Mouse (Mus musculus) cerebellum, adult 9-11 months (tissue): ENCODE results near the gene Fcgr2b.
"Not testable (repeated sequence)": the region's sequence is repeated elsewhere in the genome, so short reads cannot be mapped to it uniquely, and the experiment has no call there.

Experiments used
- DNase-seq: peaks from one replicate; pipeline ENCODE4 v3.0.0; 2022

Gene Fcgr2b

DNA sequence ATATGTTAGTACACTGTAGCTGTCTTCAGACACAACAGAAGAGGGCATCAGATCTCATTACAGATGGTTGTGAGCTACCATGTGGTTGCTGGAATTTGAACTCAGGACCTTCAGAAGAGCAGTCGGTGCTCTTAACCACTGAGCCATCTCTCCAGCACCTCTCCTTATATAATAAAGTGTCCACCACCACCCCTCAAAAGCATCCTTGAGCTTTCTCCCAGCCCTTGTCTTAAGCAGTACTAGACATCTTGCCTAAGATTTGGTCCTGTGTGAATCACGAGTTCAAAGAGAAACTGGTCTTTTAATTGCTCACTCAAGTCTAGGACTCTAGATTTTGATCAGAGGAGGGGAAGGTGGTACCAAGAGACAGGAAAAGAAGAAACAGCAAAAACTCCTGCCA is 997 bp downstream of the Fcgr2b start:
- DNase-seq, result not testable (repeated sequence)

DNA sequence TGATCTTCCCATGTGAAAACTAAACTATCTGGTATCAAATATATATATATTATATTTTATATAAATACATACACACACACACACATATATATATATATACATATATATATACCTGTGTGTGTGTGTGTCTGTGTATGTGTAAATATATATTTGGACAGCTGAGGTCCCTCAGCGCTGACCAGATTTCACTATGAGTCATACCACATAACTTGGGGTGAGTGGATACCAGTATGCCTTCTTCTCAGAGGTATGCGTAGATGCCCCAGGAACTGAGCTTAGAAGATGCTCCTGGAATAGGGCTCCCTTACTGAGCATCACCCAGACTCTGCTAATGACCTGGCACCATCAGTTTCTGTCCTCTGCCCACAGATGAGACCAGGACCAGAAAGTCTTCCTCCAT is 1.6 kb downstream of the Fcgr2b start:
- no peak for DNase-seq

DNA sequence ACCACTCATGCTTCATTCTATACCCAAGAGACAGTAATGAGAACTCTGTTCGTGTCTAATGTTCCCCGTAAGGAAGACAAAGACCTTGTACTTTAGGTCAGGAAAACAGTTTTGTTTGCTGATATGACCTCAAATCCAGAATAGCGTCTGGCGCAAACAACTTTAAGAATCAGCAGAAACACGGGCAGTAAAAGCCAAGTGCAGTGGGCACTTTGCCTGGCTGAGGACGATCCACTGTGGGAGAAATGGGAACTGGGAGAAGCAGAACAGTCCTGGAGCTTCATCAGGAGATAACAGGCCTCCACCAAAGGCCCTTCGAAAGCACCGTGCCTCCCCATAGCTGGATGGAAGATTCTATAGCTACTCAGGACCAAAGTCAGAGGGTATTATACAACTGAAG is 2.2 kb downstream of the Fcgr2b start:
- no peak for DNase-seq

DNA sequence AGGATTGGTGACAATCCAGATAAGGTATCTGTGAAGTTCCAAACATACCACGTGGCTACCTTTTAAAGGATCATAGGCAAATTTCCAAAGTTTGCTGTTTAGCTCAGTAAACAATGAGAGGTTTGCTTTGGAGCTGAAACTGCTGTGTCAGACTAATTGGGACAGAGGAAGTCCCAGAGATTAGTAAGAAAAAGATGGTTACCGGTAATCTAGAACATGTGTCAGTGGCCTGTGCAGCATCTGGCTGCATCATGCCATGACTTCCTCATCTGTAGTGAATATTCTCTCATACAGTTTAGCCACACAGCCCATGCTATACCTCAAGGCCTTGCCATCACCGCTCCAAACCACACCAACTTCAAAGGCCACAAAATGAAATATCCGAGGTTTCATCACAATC is 3.4 kb downstream of the Fcgr2b start:
- DNase-seq, result no peak

DNA sequence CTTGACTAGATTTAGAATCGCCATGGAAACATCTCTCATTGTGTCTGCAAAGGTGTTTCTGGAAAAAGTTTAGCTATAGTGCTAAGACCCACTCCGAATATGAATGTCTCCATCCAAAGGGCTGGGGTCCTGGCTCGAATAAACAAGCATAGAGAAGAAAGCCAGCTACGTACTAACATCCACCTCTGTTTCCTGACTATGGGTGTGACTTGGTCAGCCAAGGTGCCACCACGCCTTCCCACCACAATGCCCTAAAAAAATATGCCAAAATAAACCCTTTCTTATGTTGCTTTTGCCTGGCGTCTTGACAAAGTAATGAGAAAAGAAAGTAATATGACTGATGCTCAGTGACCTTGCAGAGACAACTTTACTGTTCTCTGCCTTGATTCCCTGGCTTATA is 3.9 kb downstream of the Fcgr2b start:
- no peak for DNase-seq

DNA sequence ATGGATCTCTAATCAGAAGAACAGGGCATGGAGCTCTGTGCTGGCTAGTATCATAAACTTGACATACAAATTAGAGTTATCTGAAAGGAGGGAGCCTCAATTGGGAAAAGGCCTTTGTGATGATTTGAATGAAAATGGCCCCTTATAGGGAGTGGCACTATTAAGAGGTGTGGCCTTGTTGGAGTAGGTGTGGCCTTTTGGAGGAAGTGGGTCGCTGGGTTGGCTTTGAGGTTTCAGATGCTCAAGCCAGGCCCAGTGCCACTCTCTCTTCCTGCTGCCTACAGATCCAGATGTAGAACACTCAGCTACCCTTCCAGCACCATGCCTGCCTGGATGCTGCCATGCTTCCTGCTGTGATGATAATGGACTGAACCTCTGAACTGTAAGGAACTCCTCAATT is 7.8 kb downstream of the Fcgr2b start:
- no peak for DNase-seq

DNA sequence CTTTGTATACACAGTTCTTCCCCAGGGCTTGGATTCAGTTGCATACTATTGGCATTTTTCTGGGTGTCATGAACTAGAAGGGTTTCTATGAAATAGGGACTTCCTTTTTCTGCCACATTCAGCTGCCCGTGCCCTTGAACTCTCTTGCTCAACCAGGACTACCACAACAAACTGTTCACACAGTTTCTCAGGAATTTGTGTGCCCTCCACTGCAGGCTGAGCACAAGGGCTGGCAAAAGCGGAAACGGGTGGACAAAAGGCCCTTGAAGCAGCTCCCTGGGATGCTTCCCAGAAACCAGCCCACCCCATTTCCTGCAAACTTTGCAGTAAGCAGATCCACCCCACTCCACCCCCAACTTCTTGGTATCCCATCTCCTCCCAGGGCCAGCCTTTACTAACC is 8.8 kb downstream of the Fcgr2b start:
- DNase-seq, result no peak

DNA sequence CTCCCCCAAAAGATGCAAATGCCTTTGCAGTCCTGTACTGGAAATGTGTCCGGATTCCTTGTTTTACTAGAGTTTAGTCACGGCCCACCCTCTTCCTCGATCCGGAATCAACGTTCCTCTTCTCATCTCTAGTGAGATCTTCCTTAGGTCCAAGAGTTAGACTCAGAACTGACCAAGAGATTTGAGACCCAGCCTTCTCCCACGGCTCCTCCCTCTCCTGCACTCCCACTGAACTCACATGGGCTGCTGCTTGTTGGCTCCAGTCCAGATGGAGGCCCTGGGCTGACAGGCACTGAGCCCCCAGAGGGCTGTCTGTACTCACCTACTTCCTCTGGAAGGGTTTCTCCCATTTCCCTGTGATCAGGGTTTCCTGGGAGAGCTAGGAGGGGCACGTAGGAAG is 13.3 kb downstream of the Fcgr2b start:
- no peak for DNase-seq

DNA sequence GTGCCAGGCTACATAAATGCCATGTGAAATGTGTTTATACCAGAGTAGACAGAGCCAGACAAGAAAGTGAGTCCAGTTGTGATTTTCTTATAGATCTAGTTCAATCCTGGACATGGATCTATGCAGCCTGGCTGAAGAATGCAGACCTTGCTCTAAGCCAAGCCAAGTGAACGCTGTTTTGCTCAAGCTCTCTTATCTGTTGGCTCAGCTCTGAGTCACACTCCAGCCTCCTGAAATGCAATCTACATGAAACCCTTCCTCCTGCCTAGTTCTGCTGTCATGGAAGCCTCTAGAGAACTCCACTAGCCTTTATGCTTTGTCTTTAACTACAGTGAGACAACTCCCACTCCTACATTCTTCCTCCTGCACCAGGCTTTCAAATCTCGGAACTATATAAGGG is 14.0 kb downstream of the Fcgr2b start:
- DNase-seq, result no peak

DNA sequence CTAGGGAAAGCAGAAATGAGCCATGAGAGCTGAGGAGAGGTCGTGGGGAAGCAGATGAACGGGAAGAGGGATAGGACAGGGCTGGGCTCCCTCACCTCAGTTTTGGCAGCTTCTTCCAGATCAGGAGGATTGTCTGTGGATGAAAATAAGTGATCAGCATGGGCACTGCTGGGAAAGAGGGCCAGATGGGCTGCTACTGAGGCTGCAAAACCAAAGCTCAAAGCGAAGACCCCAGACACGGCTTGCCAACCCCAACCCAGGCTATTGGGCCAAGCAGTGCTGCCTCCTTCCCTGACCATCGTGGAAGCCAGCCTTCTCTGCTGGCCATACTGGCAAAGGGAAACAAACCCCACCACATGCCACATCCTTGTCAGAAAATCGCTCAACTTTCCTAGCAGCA is 15.2 kb downstream of the Fcgr2b start:
- DNase-seq, result no peak

DNA sequence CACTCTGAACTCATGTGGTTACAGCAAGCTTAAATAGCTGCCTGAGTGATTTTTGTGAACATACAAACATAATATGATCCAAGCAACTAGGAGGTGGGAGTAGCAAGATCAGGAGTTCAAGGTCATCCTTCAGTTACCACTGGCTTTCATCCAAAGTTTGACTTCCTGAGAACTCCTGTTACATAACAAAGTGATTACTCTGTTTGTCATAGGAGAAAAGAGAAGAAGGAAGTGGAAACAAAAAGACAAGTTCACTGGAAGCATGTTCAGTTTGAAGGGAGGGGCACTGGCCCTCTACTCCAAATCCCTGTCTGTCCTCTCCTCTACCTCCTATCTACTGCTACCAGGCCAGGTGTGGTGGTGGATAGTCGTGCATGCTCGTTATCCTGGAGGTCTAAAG is 16.6 kb downstream of the Fcgr2b start:
- DNase-seq, result no peak

DNA sequence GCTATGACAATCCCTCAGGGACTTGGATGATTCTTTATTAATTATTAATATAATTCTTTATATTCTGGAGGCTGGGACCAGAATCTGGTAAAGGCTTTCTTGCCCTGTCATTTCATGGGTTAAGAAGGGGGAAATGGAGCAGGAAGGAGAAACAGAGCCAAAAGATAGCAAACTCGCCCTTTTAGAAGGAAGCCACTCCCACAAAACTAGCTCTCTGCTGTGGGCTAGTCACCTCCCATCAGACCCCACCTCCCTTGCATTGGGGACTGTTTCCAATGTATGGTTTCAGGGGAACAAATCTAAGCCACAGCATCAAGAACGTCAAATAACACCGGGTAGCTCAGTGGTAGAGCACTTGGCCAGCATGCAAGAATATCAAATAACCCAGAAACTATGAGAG is 18.1 kb downstream of the Fcgr2b start:
- DNase-seq, result no peak

DNA sequence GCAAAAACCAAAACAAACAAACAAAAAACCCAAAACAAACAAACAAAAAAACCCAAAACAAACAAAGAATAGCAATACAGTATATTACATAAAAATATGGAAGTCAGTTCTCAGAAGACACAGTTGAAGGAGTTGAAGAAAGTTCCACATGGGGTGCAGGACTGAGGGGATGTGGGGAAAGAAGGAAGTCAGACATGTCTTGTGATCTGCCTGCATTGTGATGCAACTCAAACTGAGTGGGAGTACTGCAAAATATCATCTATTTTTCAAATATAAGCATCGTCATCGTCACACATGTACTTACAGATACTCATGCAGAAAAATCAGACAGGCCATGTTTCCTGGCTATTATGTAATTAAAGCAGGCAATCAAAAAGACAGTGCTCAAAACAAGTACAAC is 23.2 kb downstream of the Fcgr2b start:
- DNase-seq, result no peak

DNA sequence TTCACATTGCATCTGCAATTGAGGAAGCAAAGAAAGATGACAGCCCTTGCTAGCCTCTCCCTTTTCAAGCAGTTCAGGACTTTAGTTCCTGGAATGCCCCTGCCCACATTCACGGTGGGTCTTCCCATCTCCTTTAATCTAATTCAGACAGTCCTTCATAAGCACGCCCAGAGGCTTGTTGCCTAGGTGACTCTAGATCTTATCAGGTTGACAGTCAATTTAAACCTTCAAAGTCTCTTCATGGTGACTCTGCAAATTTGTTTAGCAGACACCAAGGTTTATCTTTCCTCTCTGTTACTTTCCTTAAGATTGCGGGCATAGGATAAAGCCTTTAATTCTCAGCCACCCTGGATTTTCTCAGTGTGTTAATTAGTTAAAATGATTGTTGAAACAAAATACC is 25.6 kb downstream of the Fcgr2b start:
- no peak for DNase-seq

DNA sequence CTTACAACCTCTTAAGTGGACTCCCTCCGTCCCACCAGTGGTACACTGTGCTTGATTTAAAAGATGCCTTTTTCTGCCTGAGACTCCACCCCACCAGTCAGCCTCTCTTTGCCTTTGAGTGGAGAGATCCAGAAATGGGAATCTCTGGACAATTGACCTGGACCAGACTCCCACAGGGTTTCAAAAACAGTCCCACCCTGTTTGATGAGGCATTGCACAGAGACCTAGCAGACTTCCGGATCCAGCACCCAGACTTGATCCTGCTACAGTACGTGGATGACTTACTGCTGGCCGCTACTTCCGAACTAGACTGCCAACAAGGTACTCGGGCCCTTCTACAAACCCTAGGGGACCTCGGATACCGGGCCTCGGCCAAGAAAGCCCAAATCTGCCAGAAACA is 31.4 kb downstream of the Fcgr2b start:
- DNase-seq, result not testable (repeated sequence)

DNA sequence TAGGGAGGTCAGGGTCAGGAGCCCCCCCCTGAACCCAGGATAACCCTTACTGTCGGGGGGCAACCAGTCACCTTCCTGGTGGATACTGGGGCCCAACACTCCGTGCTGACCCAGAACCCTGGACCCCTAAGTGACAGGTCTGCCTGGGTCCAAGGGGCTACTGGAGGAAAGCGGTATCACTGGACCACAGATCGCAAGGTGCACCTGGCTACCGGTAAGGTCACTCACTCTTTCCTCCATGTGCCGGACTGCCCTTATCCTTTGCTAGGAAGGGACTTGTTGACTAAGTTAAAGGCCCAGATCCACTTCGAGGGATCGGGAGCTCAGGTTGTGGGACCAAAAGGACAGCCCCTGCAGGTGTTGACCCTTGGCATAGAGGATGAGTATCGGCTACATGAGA is 32.2 kb downstream of the Fcgr2b start:
- not testable (repeated sequence) for DNase-seq

DNA sequence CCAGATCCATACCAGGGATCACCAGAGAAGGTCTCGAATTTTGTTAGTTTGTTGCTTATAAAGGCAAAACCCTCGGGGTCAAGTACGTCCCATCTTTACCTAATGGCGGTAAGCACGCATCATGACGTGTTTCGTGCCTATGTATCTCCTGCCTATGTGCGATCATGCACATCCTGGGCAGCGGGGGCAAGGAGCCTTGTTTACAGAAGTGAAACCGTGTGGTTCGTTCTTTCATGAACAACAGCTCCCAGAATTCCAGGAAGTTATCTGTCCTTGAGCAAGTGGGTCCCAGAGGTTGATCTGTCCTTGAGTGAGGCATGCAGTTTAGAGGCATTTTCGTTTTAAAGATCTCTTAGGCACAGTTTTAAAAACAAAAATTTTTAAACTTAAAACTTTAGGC is 37.1 kb downstream of the Fcgr2b start:
- no peak for DNase-seq

DNA sequence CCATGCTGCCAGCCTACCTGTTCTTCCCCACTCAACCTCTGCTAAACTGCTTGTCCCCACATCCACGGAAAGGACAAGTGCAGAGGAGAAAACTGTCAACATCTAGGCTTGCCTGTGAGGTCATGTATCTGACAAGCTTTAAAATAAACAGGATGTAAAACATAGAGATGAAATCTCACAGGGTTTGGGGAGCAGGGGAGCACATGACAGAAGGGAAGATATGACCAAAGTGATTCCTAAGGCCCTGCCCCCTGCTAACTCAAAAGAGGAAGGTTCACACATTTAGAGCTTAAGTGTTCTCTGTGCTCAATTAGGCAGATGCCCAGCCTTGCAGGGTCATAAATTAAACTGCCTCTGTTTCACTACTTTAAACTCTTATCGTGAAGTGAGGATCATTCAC is 42.0 kb downstream of the Fcgr2b start:
- DNase-seq, result no peak

DNA sequence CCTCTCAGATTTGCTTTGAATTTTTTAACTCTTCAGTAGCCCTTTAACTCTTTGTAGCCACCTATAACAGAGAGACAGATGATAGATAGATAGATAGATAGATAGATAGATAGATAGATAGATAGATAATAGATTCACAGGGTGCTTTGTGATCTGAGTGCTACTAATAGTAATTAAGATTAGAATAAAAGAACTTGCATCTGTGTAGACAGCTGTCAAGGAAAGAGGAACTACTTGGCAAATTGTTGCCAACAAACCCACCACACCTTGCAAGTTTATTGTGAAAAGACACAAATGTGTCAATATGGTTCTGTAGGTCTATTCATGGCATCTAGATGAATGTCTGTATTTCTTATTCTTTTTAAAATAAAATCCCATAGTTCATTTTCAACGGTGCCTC is 42.4 kb downstream of the Fcgr2b start:
- DNase-seq, result no peak

DNA sequence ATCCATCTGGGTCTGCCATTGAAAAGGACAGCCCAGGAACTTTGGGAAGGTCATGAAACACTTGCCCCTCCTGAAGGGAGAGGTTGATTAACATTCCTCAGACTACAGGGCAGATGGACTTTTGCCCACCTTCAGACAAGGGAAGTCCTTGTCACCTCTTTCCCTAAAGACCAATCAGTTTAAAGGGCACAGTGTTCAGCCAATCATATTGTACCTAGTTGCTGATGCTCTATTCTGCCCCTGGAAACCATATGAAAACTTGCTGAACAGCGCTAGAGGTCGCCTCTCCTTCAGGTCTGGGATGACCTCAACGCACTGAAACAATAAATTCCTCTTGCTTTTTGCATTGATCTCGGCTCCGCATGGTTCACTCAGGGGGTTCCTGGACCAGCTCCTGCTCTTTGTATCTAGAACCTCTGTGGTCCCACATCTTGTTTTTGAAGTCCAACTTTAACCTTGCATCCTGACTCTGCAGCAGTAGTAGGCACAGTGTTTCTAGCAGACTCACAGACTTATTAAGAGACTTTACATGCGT is 42.9 kb downstream of the Fcgr2b start:
- DNase-seq, result no peak

DNA sequence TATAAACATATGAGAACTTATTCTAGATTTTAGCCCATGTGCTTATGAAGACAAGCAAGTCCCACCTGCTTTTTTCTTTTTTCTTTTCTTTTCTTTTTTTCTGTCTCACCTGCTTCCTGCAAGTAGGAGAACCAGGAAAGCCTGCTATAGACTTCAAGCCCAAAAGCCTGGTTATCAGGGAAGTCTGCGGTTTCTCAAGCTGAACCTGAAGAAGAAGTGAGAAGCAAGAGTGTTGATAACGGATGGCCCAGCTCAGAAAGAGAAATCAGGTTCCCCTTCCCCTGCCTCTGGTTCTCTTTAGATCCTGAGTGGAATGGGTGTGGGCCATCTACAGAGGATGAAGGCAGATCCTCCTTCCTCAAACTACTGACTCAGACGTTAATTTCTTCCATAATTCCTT is 44.3 kb downstream of the Fcgr2b start:
- DNase-seq, result no peak

DNA sequence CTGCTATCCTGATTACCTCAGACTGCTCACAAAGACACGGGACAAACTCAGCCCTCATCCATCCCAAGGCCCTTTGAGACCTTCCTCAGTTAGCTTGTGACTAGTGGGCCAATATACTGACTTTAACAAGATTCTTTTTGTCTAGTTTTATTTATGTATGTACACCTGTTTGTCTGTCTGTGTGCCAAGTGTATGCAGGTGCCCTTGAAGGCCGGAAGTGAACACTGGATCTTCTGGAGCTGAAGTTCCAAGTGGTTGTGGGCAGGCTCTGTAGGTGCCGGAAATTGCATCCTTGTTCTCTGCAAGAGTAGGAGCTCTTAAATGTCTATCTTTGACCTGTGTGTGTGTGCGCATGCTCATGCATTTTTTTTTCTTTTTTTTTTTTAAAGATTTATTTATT is 47.1 kb downstream of the Fcgr2b start:
- no peak for DNase-seq

DNA sequence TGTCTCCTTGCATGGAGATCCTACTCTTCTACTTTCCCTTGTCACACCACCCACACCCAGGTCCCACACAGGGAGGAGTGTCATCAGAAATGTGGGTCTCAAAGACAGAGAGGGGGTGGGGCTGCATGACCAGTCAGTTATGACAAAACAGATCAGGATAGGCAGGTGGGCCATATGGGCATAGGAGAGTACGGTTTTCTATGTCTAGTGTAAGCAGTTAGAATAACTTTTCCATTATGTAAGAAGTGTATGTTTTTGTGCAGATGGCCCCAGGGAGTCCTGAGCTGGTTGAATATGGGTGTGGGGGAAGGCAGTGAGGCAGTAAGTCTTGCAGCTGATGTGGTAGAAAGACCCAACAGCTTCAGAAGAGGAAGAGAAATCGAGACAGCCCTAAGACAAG is 47.9 kb downstream of the Fcgr2b start:
- DNase-seq, result no peak

DNA sequence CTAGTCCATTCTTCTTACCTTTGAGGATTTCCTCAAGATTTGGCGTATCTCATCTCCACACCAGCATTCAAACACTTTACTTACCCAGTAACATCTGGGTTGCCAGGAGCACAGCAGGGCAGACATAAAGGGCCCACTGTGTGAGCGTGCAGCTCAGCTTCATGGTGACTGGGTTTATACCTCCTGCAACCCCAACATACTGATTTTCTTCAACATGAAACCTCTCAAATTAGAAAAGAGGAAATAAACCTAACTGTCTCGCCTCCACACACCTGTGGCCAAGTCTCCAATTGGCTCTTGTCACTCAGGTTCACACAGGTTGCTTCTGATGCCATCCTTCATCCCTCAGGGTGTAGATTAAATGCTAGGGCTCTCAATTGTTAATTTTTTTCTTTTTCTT is 49.0 kb downstream of the Fcgr2b start, which contains the start of gene Fcrla:
Gene Fcrla (minus strand): TSS at position 206 of the 400 bp plus-strand sequence.
- no peak for DNase-seq

DNA sequence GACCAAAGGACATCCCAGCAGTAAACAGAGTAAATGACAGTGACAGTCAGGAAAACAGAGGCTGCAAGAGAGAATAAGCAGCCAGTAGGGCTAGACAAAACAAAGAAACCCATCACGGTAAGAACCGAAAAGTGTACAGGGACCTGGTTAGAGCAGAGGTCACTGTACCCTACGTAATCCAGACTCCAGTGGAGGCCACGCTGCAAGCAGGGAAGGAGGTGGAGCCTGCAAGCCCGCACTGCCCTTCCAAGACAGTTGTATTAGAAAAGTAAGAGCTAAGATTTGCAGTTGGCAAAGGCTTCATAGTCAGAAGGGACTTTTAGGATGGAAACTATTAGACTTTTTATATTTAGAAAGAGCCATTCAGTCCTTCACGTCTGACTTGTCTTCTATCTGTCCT is 49.4 kb downstream of the Fcgr2b start:
- no peak for DNase-seq

DNA sequence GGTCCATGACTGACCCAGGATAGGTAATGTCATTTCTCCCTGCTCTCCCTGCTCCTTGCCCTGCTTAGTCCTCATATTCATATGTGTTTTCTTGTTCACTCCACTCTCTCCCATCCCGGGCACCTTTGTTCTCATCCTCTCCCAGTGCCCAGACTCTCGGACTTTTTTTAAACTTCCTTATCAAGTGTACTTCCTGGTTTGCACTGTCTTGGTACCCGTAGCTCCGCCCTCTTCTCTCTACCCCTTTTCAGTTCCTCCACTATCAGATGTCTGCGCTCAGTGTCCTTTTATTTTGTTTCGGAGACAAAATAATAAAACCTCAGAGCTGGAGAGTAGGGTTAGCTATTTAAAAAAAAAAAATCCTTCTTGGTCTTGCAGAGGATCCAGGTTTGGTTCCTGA is 51.9 kb downstream of the Fcgr2b start:
- no peak for DNase-seq
